In the genomic region with DNA sequence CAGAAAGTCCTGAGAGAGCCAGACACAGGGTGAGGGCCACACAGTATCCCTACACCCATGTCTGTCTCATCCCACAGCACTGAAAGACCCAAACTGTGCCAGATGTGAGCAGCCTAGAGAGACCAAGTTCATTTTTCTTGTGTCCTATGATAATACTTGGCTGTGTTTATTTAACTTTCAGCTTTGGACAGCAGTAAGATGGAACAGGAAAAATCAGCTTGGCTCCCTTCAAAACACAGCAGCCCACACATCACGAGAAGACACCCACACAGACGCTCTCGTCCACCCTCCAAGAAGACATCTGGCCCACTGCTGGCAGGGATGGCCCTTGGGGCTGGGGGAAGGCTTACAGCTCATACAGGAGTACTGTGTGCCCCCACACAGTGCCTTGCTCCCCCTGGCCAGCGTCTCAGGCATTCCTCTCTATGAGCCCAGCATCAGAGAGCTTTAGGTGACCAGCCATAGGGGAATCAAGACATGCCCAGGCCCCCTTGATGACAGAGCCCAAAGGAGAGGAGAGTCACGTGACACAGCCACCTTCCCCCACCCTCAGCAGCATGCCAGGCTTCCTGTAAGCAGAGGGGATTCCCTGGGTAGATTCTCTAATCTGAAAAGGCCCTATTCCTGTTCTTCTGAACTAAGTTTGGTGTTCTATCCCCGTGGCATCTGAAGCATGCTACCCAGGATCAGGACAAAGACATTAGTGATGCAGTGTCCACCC, we compare ENCODE assay signal across 12 mouse cellular contexts. TPM values are rescaled to one million over a fixed set of nuclear protein-coding genes. Genes with fewer than 3 reads are reported as not detected.
DNase-seq lines count a peak whose midpoint lies in the region; ATAC-seq and TF ChIP-seq lines count a peak whose summit lies in the region.
"Had no signal": no experiment of that assay in that cellular context is flagged by ENCODE, and none has a peak within 500 bp of the region (broad histone marks: within the 10 kb centered on the region; RNA-seq: fewer than 3 reads in every experiment).

No protein-coding gene starts in this region.

- peak; percentile 41 for DNase-seq in gastrocnemius, adult 2 months
- no peak for DNase-seq in gastrocnemius, postnatal 10 days
- DNase-seq in kidney, adult 2 months = no peak
- DNase-seq in neural tube, embryonic 10.5 days (ENCODE audit: extremely low spot score, low spot score) = no peak
- peak; percentile 16 for DNase-seq in lung, postnatal 14 days
- no peak for DNase-seq in left cerebral cortex, postnatal 10 days (ENCODE audit: extremely low spot score in 1 of 2, low spot score in 2 of 2)
- DNase-seq: kidney, postnatal 14 days; thymus, postnatal 36 days had no signal

- H3K27ac ChIP-seq in gastrocnemius, adult 2 months = no peak overlapping the region
- H3K27ac ChIP-seq in kidney, embryonic 14.5 days (ENCODE audit: low read depth, low read length) = peak overlapping the region; percentile 34; the same call in 1 of the 2 replicates
- no peak overlapping the region for H3K27ac ChIP-seq in kidney, adult 2 months (ENCODE audit: insufficient read depth, low read depth, low read length)
- peak overlapping the region; percentile 25; the same call in 1 of the 2 replicates for H3K27ac ChIP-seq in neural tube, embryonic 13.5 days (replicated peaks)
- H3K27ac ChIP-seq: macrophage had no signal

- WGBS in kidney, embryonic 14.5 days = 44% methylated on average over 6 of the region's 6 CpGs
- WGBS in kidney, adult 2 months = 55% methylated on average over 6 of the region's 6 CpGs
- WGBS in neural tube, embryonic 13.5 days = 62% methylated on average over 6 of the region's 6 CpGs

- H3K9ac ChIP-seq in kidney, embryonic 14.5 days (ENCODE audit: low read depth, low read length) = no peak overlapping the region
- no peak overlapping the region for H3K9ac ChIP-seq in neural tube, embryonic 13.5 days

- no peaks in the 10 kb centered on the region for H3K36me3 ChIP-seq in kidney, embryonic 14.5 days (ENCODE audit: control insufficient read depth, insufficient read depth, low read length)
- no peaks in the 10 kb centered on the region for H3K36me3 ChIP-seq in kidney, adult 2 months (ENCODE audit: control insufficient read depth, insufficient read depth, low read length)
- H3K36me3 ChIP-seq in neural tube, embryonic 13.5 days = no peaks in the 10 kb centered on the region

- H3K9me3 ChIP-seq in kidney, embryonic 14.5 days (ENCODE audit: control insufficient read depth, low read length) = no peaks in the 10 kb centered on the region
- H3K9me3 ChIP-seq in neural tube, embryonic 13.5 days = no peaks in the 10 kb centered on the region

- TF ChIP-seq POLR2A in kidney, adult 2 months (IDR thresholded peaks at IDR 0.05; ENCODE audit: low read depth, low read length) = no peak

- intact Hi-C loops in gastrocnemius, adult 2 months (cut with DNase I) = loop anchor here (10.0 kb wide), 1 partner anchor 100 kb away; no protein-coding TSS in a partner anchor
- intact Hi-C loops in left cerebral cortex, postnatal 10 days (cut with DNase I) = no loop called here

- no peak; the same call in 1 of the 2 replicates for ATAC-seq in kidney, embryonic 14.5 days (ENCODE audit: low FRiP score, low TSS enrichment)
- ATAC-seq in neural tube, embryonic 13.5 days (ENCODE audit: low read depth) = no peak

- no peak for TF ChIP-seq CTCF in gastrocnemius, adult 2 months (IDR thresholded peaks at IDR 0.05)
- no peak for TF ChIP-seq CTCF in kidney, adult 2 months (conservative IDR thresholded peaks at IDR 0.05; ENCODE audit: insufficient read depth, insufficient read length, low read depth, low read length)

- H3K4me3 ChIP-seq in gastrocnemius, adult 2 months = no peak overlapping the region
- no peak overlapping the region for H3K4me3 ChIP-seq in kidney, embryonic 14.5 days (ENCODE audit: low read length)
- no peak overlapping the region for H3K4me3 ChIP-seq in kidney, adult 2 months (ENCODE audit: insufficient read depth, low read depth, low read length)
- H3K4me3 ChIP-seq in neural tube, embryonic 13.5 days = no peak overlapping the region

- no peaks in the 10 kb centered on the region for H3K27me3 ChIP-seq in kidney, embryonic 14.5 days (ENCODE audit: control insufficient read depth, insufficient read depth, low read length)
- H3K27me3 ChIP-seq in kidney, adult 2 months (replicated peaks; ENCODE audit: control insufficient read depth, insufficient read depth, low read length) = no peaks in the 10 kb centered on the region
- H3K27me3 ChIP-seq in neural tube, embryonic 13.5 days = no peaks in the 10 kb centered on the region

- no peak overlapping the region for H3K4me2 ChIP-seq in kidney, embryonic 14.5 days (replicated peaks; ENCODE audit: low read depth, low read length)
- H3K4me2 ChIP-seq in neural tube, embryonic 13.5 days = no peak overlapping the region

- H3K4me1 ChIP-seq in kidney, embryonic 14.5 days (ENCODE audit: control insufficient read depth, insufficient read depth, low read length) = peaks cover 53% of the 10 kb centered on the region
- no peaks in the 10 kb centered on the region for H3K4me1 ChIP-seq in kidney, adult 2 months (ENCODE audit: control insufficient read depth, insufficient read depth, low read length)
- peaks cover 97% of the 10 kb centered on the region for H3K4me1 ChIP-seq in neural tube, embryonic 13.5 days (replicated peaks)

RNA-seq across cellular contexts. Expression of a gene that starts 45.0 kb away (rescaled TPM):
- total RNA-seq in gastrocnemius, adult 2 months (2021) = 10 to 100 TPM; 13.0 to 15.6 TPM
- 10 to 100 TPM; 20.7 to 23.5 TPM for total RNA-seq in gastrocnemius, postnatal 10 days (2021)
- 15.3 and 18.8 TPM in 2 replicates for polyA plus RNA-seq in kidney, embryonic 14.5 days (2014; fragmentation: Nextera tagmentation; extraction: Ambion mirVana)
- polyA plus RNA-seq in kidney, adult 2 months (2012; rRNA removed) = 4.1 and 5.6 TPM in 2 replicates
- 35.5 and 57.9 TPM in 2 replicates for polyA plus RNA-seq in neural tube, embryonic 13.5 days (2015; fragmentation: Nextera tagmentation; extraction: Ambion mirVana)
- total RNA-seq in left cerebral cortex, postnatal 10 days (2021) = 10 to 100 TPM; 18.2 to 26.0 TPM
- total RNA-seq: common myeloid progenitor, adult 5-6 weeks had no signal
- polyA plus RNA-seq: macrophage had no signal

Comparison
In these comparisons a context has a peak if more than half of its experiments do, and no peak if none do; other contexts are left out.
1. DNase-seq: peak in gastrocnemius, adult 2 months (single experiment) and lung, postnatal 14 days (single experiment); none in gastrocnemius, postnatal 10 days (single experiment), kidney, adult 2 months (single experiment), neural tube, embryonic 10.5 days (single experiment) and left cerebral cortex, postnatal 10 days (0 of 2).
2. H3K27ac ChIP-seq: peak in kidney, embryonic 14.5 days (single experiment) and neural tube, embryonic 13.5 days (single experiment); none in gastrocnemius, adult 2 months (single experiment) and kidney, adult 2 months (single experiment).